Mouse (Mus musculus): ENCODE measurements around the gene Serpina3i. TPM values are rescaled to one million over a fixed set of nuclear protein-coding genes. Genes with fewer than 3 reads are reported as not detected.
A peak's percentile ranks its signal among the peaks of the same experiment; 100 is the strongest.
"Not testable (repeated sequence)": the region's sequence is repeated elsewhere in the genome, so short reads cannot be mapped to it uniquely, and the experiment has no call there.

Gene Serpina3i
- total and polyA plus RNA-seq, 3 experiments, result 0.10 to 0.94 TPM; not detected in 1

GRCm38 (mm10) chr12:104224598-104225300 lies 38.2 kb upstream of the Serpina3i start:
- H3K4me1 ChIP-seq (ENCODE audit: control insufficient read depth, insufficient read depth, low read length), result 0 out of 2 replicates have a peak, but pooled peaks cover 1% of the 10 kb centered on the region
- no peak for DNase-seq
- H3K27ac ChIP-seq, result no peak overlapping the region
- intact Hi-C loops (cut with DNase I), result no loop called here
- H3K4me3 ChIP-seq, result no peak overlapping the region
- H3K79me2 ChIP-seq (replicated peaks; ENCODE audit: control insufficient read depth, insufficient read depth, low read length), result no peaks in the 10 kb centered on the region
- H3K27me3 ChIP-seq (ENCODE audit: control insufficient read depth, insufficient read depth, low read length), result no peaks in the 10 kb centered on the region
- H3K9ac ChIP-seq (ENCODE audit: low read depth, low read length), result no peak overlapping the region
- TF ChIP-seq POLR2A (IDR thresholded peaks at IDR 0.05; ENCODE audit: insufficient read depth, low read depth, low read length) (no peak), CTCF (IDR thresholded peaks at IDR 0.05) (no peak), EP300 (IDR thresholded peaks at IDR 0.05; ENCODE audit: insufficient read depth, low read depth, low read length) (no peak)
- 45% methylated on average over 7 of the region's 7 CpGs for WGBS
- no peaks in the 10 kb centered on the region for H3K36me3 ChIP-seq (ENCODE audit: control insufficient read depth, insufficient read depth, low read length)

GRCm38 (mm10) chr12:104230762-104231161 lies 32.2 kb upstream of the Serpina3i start:
- Histone ChIP-seq H3K36me3 (ENCODE audit: control insufficient read depth, insufficient read depth, low read length) (no peaks in the 10 kb centered on the region), H3K79me2 (replicated peaks; ENCODE audit: control insufficient read depth, insufficient read depth, low read length) (no peaks in the 10 kb centered on the region), H3K9ac (ENCODE audit: low read depth, low read length) (no peak overlapping the region), H3K4me3 (no peak overlapping the region), H3K27ac (no peak overlapping the region), H3K4me1 (ENCODE audit: control insufficient read depth, insufficient read depth, low read length) (peaks cover 2% of the 10 kb centered on the region; the same call in 1 of the 2 replicates), H3K27me3 (ENCODE audit: control insufficient read depth, insufficient read depth, low read length) (no peaks in the 10 kb centered on the region)
- no peak for DNase-seq
- WGBS, result 37% methylated on average over 2 of the region's 2 CpGs
- TF ChIP-seq POLR2A (IDR thresholded peaks at IDR 0.05; ENCODE audit: insufficient read depth, low read depth, low read length), result no peak
- TF ChIP-seq EP300 (IDR thresholded peaks at IDR 0.05; ENCODE audit: insufficient read depth, low read depth, low read length), result no peak
- no peak for TF ChIP-seq CTCF (IDR thresholded peaks at IDR 0.05)
- intact Hi-C loops (cut with DNase I), result no loop called here

DNA sequence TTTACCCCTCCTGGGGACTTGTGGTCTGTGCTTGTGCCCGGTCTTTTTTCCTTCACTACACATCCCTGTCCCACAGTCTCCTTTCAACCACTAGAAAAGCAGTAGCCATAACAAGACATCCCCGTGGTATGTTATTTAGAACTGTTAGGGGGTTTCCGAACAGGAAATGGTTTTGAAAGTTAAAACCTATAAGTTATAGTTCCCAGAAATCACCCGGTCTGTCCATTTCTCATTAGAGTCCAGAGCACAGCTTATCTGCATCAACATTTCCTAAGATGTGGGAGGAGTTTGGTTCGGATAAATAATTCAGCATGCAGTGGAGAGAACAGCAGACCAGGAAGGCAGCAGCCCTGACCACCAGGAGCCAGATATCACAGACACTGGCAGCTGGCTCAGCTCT lies 27.0 kb upstream of the Serpina3i start, which contains the start of gene Serpina3g:
Serpina3g (plus strand) TSS at position 331 of the 400 bp plus-strand sequence.
- TF ChIP-seq CTCF (IDR thresholded peaks at IDR 0.05) (no peak), POLR2A (IDR thresholded peaks at IDR 0.05; ENCODE audit: insufficient read depth, low read depth, low read length) (no peak), EP300 (IDR thresholded peaks at IDR 0.05; ENCODE audit: insufficient read depth, low read depth, low read length) (no peak)
- 32% methylated on average over 5 of the region's 5 CpGs for WGBS
- peaks cover 2% of the 10 kb centered on the region; the same call in 1 of the 2 replicates for H3K4me1 ChIP-seq (ENCODE audit: control insufficient read depth, insufficient read depth, low read length)
- H3K36me3 ChIP-seq (ENCODE audit: control insufficient read depth, insufficient read depth, low read length), result no peaks in the 10 kb centered on the region
- H3K27ac ChIP-seq, result no peak within 1 kb of the TSS
- no peak within 1 kb of the TSS for H3K4me3 ChIP-seq
- H3K79me2 ChIP-seq (replicated peaks; ENCODE audit: control insufficient read depth, insufficient read depth, low read length), result no peaks in the 10 kb centered on the region
- intact Hi-C loops (cut with DNase I), result no loop called here
- no peak for DNase-seq
- H3K9ac ChIP-seq (ENCODE audit: low read depth, low read length), result no peak within 1 kb of the TSS
- no peaks in the 10 kb centered on the region for H3K27me3 ChIP-seq (ENCODE audit: control insufficient read depth, insufficient read depth, low read length)

- H3K9ac ChIP-seq (ENCODE audit: low read depth, low read length); H3K4me1 ChIP-seq (ENCODE audit: control insufficient read depth, insufficient read depth, low read length); H3K36me3 ChIP-seq (ENCODE audit: control insufficient read depth, insufficient read depth, low read length); H3K27me3 ChIP-seq (ENCODE audit: control insufficient read depth, insufficient read depth, low read length); H3K27ac ChIP-seq; H3K4me3 ChIP-seq; DNase-seq; H3K79me2 ChIP-seq (replicated peaks; ENCODE audit: control insufficient read depth, insufficient read depth, low read length); intact Hi-C loops (cut with DNase I): not testable (repeated sequence)
- 89% methylated on average over 1 of the region's 1 CpGs for WGBS
Measured at GRCm38 (mm10) chr12:104238048-104238447, 24.9 kb upstream of the Serpina3i start.

DNA sequence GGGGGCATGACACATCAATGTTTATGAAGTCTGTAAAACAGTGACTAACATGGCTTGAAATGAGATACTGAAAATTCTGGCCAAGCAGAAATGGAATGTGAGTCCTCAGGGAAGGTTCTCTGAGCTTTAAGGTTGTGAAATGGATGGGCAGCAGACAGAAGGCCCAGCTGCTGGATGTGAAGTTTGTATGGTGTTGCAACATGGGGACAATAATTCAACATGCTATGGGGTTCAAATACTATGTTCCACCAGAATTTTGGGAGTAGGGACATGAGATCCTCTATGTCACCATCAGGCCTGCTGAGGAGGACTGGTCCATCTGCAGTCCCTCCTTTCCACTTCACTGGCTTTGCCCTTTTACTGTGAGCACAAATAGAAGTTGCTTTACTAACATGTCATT lies 19.6 kb upstream of the Serpina3i start:
- Histone ChIP-seq H3K4me3 (no peak overlapping the region), H3K79me2 (replicated peaks; ENCODE audit: control insufficient read depth, insufficient read depth, low read length) (no peaks in the 10 kb centered on the region), H3K4me1 (ENCODE audit: control insufficient read depth, insufficient read depth, low read length) (peaks cover 3% of the 10 kb centered on the region), H3K27ac (no peak overlapping the region), H3K9ac (ENCODE audit: low read depth, low read length) (no peak overlapping the region), H3K27me3 (ENCODE audit: control insufficient read depth, insufficient read depth, low read length) (no peaks in the 10 kb centered on the region), H3K36me3 (ENCODE audit: control insufficient read depth, insufficient read depth, low read length) (no peaks in the 10 kb centered on the region)
- peak; percentile 11 to 34 for DNase-seq
- no peak for TF ChIP-seq EP300 (IDR thresholded peaks at IDR 0.05; ENCODE audit: insufficient read depth, low read depth, low read length)
- TF ChIP-seq POLR2A (IDR thresholded peaks at IDR 0.05; ENCODE audit: insufficient read depth, low read depth, low read length), result no peak
- TF ChIP-seq CTCF (IDR thresholded peaks at IDR 0.05), result no peak
- intact Hi-C loops (cut with DNase I), result no loop called here

- H3K79me2 ChIP-seq (replicated peaks; ENCODE audit: control insufficient read depth, insufficient read depth, low read length), result no peaks in the 10 kb centered on the region
- intact Hi-C loops (cut with DNase I), result no loop called here
- no peak for DNase-seq
Measured at GRCm38 (mm10) chr12:104245092-104245491, 17.8 kb upstream of the Serpina3i start.

More at GRCm38 (mm10) chr12:104245092-104245491, 17.8 kb upstream of the Serpina3i start:
- Histone ChIP-seq H3K27ac (no peak overlapping the region), H3K36me3 (ENCODE audit: control insufficient read depth, insufficient read depth, low read length) (no peaks in the 10 kb centered on the region), H3K4me3 (no peak overlapping the region), H3K27me3 (ENCODE audit: control insufficient read depth, insufficient read depth, low read length) (no peaks in the 10 kb centered on the region), H3K9ac (ENCODE audit: low read depth, low read length) (no peak overlapping the region), H3K4me1 (ENCODE audit: control insufficient read depth, insufficient read depth, low read length) (peaks cover 3% of the 10 kb centered on the region)
- WGBS, result 95% methylated on average over 1 of the region's 1 CpGs
- TF ChIP-seq CTCF (IDR thresholded peaks at IDR 0.05) (peak; percentile 45), POLR2A (IDR thresholded peaks at IDR 0.05; ENCODE audit: insufficient read depth, low read depth, low read length) (no peak)

All from heart, adult 2 months (tissue).